Mouse (Mus musculus) cerebellum, adult 2 months (tissue): ENCODE measurements around the gene Gosr1. TPM values are rescaled to one million over a fixed set of nuclear protein-coding genes. Genes with fewer than 3 reads are reported as not detected.
"Not testable (repeated sequence)": the region's sequence is repeated elsewhere in the genome, so short reads cannot be mapped to it uniquely, and the experiment has no call there.

Experiments
- DNase-seq, 2 experiments: peaks; one replicate each; pipeline ENCODE4 v3.0.0; 2021
- H3K27ac ChIP-seq: fragments of 200-500 bp; 2 replicates; pipeline ENCODE4 v1.5.1; 2012; ENCODE audit warnings: low read length, control low read depth, inconsistent platforms; ENCODE audit not compliant: insufficient read depth
- H3K27me3 ChIP-seq: fragments of 200-500 bp; 2 replicates; pipeline ENCODE4 v1.6.1; 2012; ENCODE audit warnings: inconsistent platforms, mild to moderate bottlenecking, low read length, moderate library complexity; ENCODE audit not compliant: control insufficient read depth, insufficient read depth
- H3K4me1 ChIP-seq: fragments of 200-500 bp; 2 replicates; pipeline ENCODE4 v1.6.1; 2011; ENCODE audit warnings: low read length; ENCODE audit not compliant: control insufficient read depth, insufficient read depth
- H3K4me3 ChIP-seq: fragments of 200-500 bp; replicated peaks from 2 replicates; pipeline ENCODE3; 2011; ENCODE audit warnings: mild to moderate bottlenecking, low read depth, low read length, control low read depth; ENCODE audit not compliant: insufficient read depth
- CTCF ChIP-seq: fragments of 200-500 bp; IDR thresholded peaks from 2 replicates; pipeline ENCODE4 v1.5.1; 2011; ENCODE audit warnings: low read depth, mild to moderate bottlenecking, control low read depth, low read length, moderate library complexity, borderline replicate concordance; ENCODE audit not compliant: insufficient read depth
- POLR2A ChIP-seq: fragments of 200-500 bp; IDR thresholded peaks from 2 replicates; pipeline ENCODE4 v1.6.1; 2011; ENCODE audit warnings: low read length, control low read depth, borderline replicate concordance; ENCODE audit not compliant: insufficient read depth
- WGBS: fragments of 180-500 bp; shearing (Covaris S2); methylation state at CpG from one replicate; pipeline ENCODE4 v1.1.7; 2018; 5-methylcytosine and 5-hydroxymethylcytosine counted together
- polyA plus RNA-seq: library from polyadenylated mRNA; depleted of rRNA; stranded (reverse); fragments of >200 nt; gene quantifications from 2 replicates; pipeline ENCODE4 v1.2.3, GENCODE M21; 2012; rRNA removed

Gosr1 gene
- polyA plus RNA-seq, 1 experiment, result 31.9 TPM

DNA sequence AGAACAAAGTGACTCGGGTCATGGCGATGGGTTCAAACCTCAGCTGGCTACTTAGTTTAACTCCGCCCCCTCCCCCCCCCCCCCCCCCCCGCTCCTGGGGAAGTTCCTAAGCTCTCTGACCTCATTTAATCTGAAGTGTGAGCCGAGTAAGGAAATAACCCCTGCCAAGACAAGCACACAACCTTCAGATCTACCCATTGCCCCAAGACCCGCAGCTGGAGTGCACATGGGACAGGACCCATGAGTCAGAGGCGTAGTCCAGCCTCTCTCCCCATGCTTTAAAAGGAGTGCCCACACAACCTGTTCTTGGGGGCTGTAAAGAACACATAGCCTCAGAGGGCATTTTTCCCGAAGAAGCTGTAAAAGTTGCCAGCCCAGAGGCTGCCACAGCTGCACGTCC is 63.8 kb downstream of the Gosr1 start:
- H3K4me1 ChIP-seq, result no peaks in the 10 kb centered on the region
- H3K4me3 ChIP-seq, result no peak overlapping the region
- TF ChIP-seq POLR2A (no peak), CTCF (no peak)
- WGBS, result 44% methylated on average over 8 of the region's 9 CpGs
- no peak overlapping the region for H3K27ac ChIP-seq
- H3K27me3 ChIP-seq, result no peaks in the 10 kb centered on the region
- no peak for DNase-seq

DNA sequence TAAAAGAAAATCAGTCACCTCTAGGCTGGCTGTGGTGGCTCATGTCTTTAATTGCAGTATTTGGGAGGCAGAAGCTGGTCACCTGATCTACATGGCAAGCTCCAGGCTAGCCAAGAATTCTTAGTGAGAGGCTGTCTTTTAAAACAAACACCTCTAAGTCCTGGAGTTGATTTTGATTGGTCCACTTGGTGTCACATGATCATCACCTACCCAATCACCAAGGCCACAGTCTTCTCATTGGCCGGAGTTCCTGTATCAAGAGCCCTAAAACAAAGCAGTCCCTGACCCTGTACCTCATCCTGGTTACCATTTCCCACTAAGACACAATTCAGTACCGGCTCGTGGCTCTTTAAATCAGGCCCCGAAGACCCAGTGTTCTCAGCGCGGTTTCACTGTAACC is 67.6 kb downstream of the Gosr1 start:
- H3K4me1 ChIP-seq, result no peaks in the 10 kb centered on the region
- H3K27ac ChIP-seq, result no peak overlapping the region
- no peaks in the 10 kb centered on the region for H3K27me3 ChIP-seq
- DNase-seq, result peak in 1 of 2 experiments; percentile 16
- no peak for TF ChIP-seq CTCF
- no peak for TF ChIP-seq POLR2A
- no peak overlapping the region for H3K4me3 ChIP-seq
- 67% methylated on average over 6 of the region's 6 CpGs for WGBS

DNA sequence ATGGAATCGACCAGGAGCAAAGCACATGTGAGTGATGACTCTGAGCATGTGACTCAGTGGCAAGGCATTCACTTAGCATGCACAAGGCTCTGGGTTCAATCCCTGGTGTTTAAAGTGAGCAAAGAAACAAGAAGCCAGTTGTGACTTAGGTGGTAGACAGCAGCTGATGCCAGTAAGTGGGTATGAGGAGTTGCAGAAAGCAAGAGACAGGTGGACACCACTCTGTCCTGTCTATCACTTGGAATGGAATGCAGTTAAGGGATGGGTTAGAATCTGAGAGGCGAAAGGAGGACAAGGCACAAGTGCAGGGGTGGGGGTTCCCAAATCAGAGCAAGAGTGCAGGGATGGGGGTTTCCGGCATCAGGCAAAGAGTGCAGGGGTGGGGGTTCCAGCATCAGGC is 71.3 kb downstream of the Gosr1 start:
- TF ChIP-seq CTCF (no peak), POLR2A (no peak)
- H3K27me3 ChIP-seq, result no peaks in the 10 kb centered on the region
- no peak overlapping the region for H3K4me3 ChIP-seq
- WGBS, result 82% methylated on average over 3 of the region's 3 CpGs
- DNase-seq, result no peak
- no peak overlapping the region for H3K27ac ChIP-seq
- H3K4me1 ChIP-seq, result no peaks in the 10 kb centered on the region

DNA sequence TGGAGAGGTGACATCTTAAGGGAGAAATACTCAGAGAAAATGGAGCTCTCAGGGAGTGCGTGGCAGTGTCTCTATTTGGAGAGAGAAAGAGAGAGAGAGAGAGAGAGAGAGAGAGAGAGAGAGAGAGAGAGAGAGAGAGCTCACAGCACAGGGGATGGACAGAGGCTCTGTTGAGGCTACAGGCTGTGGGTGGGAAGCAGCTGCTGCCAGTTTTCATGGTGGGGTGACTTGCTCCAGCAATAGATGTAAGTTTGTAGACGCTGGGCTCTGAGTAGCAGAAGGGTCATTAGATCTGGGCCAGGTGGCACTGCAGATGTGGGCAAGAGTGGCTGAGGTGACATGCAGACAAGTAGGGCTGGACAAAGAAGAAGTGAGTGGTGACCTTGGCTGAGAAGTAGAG is 77.8 kb downstream of the Gosr1 start:
- Histone ChIP-seq H3K27me3 (no peaks in the 10 kb centered on the region), H3K4me3 (no peak overlapping the region), H3K27ac (no peak overlapping the region), H3K4me1 (no peaks in the 10 kb centered on the region)
- 76% methylated on average over 2 of the region's 2 CpGs for WGBS
- no peak for TF ChIP-seq POLR2A
- no peak for TF ChIP-seq CTCF
- no peak for DNase-seq

DNA sequence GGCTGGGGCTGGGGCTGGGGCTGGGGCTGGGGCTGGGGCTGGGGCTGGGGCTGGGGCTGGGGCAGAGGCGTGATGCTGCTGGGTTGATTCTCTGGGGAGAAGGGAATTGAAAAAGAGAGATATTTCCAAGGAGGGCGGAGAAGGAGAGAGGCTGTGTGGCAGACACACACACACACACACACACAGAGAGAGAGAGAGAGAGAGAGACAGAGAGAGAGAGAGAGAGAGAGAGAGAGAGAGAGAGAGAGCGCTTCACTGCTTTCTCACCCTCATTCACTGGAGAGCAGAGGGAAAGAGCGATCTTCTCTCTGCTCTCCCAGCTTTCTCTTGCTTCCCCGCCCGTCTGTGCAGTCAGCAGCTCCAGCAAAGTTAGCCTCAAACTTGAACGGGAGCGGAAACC is 83.9 kb downstream of the Gosr1 start, which contains the start of gene Trarg1:
Trarg1 (plus strand) TSS at position 301 of the 400 bp plus-strand sequence.
- not testable (repeated sequence) for H3K4me1 ChIP-seq, H3K27me3 ChIP-seq, DNase-seq, H3K4me3 ChIP-seq, H3K27ac ChIP-seq
- WGBS, result 59% methylated on average over 8 of the region's 8 CpGs

Other genes with a start within 250 kb of the Gosr1 start
- gene Abr, start 141.3 kb downstream of the Gosr1 start, polyA plus RNA-seq, result 168 and 170 TPM in 2 replicates
- 3.0 and 4.3 TPM in 2 replicates for gene Bhlha9, start 91.1 kb downstream of the Gosr1 start, polyA plus RNA-seq
- 0.21 and 0.38 TPM in 2 replicates for gene Trarg1, start 83.8 kb downstream of the Gosr1 start, polyA plus RNA-seq
- gene Cpd, start 83.4 kb upstream of the Gosr1 start, polyA plus RNA-seq, result 28.5 and 31.8 TPM in 2 replicates
- 0.33 TPM in 1 of 2 replicates, not detected in the other for gene Tmigd1, start 138.6 kb upstream of the Gosr1 start, polyA plus RNA-seq
- 42.0 and 45.9 TPM in 2 replicates for gene Blmh, start 161.2 kb upstream of the Gosr1 start, polyA plus RNA-seq
- gene Slc6a4, start 235.0 kb upstream of the Gosr1 start, polyA plus RNA-seq, result 4.7 and 4.8 TPM in 2 replicates